42 mouse cellular contexts compared by ENCODE assay signal in the genomic region with DNA sequence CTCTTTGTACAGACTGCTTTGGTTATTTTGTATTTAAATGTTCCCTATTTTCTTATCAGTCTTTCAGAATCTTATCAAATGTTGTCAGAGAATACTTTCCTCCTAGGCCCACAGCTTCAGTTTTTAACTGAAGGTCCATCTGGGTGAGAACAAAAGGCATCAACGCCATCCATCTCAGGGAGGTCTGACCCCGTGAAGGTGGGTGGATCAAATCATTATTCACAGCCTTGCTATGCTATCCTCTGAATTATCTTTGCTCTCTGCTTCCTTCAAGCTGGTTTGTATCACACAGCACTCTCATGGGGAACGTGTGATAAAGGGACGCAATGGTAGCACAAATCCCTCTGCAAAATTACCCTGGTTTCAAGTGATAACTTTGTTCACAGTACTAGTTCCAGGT. TPM values are rescaled to one million over a fixed set of nuclear protein-coding genes. Genes with fewer than 3 reads are reported as not detected.
"Had no signal": no experiment of that assay in that cellular context is flagged by ENCODE, and none has a peak within 500 bp of the region (broad histone marks: within the 10 kb centered on the region; RNA-seq: fewer than 3 reads in every experiment).

No protein-coding gene starts in this region.

- H3K4me2 ChIP-seq: heart, embryonic 12.5 days; heart, embryonic 13.5 days; heart, embryonic 15.5 days; hindbrain, embryonic 12.5 days; hindbrain, embryonic 13.5 days; hindbrain, embryonic 14.5 days; hindbrain, embryonic 15.5 days; intestine, embryonic 15.5 days; kidney, embryonic 15.5 days had no signal

- H3K27ac ChIP-seq: heart, embryonic 13.5 days; heart, embryonic 15.5 days; hindbrain, embryonic 10.5 days; hindbrain, embryonic 12.5 days; hindbrain, embryonic 13.5 days; hindbrain, embryonic 14.5 days; hindbrain, embryonic 15.5 days; hindbrain, postnatal 0 days; intestine, embryonic 15.5 days; kidney, embryonic 15.5 days; kidney, postnatal 0 days; layer of hippocampus, adult 2 months; left cerebral cortex, adult 2 months had no signal

- H3K9me3 ChIP-seq: heart, embryonic 12.5 days; heart, embryonic 13.5 days; heart, embryonic 15.5 days; hindbrain, embryonic 10.5 days; hindbrain, embryonic 12.5 days; hindbrain, embryonic 13.5 days; hindbrain, embryonic 15.5 days; intestine, embryonic 15.5 days; kidney, embryonic 15.5 days had no signal

- DNase-seq: heart, postnatal 10 days; heart, postnatal 14 days; heart, postnatal 36 days; heart, postnatal 4 days; kidney, adult 11 months; kidney, adult 18-20 months; kidney, adult 2 months; kidney, adult 8-10 months; kidney, adult 9 months; kidney, postnatal 10 days; kidney, postnatal 14 days; kidney, postnatal 25 days; kidney, postnatal 36 days; kidney, postnatal 4 days; layer of hippocampus, adult 9-11 months; layer of hippocampus, postnatal 36 days had no signal

- H3K27me3 ChIP-seq: heart, embryonic 12.5 days; heart, embryonic 13.5 days; heart, embryonic 15.5 days; hindbrain, embryonic 12.5 days; hindbrain, embryonic 13.5 days; hindbrain, embryonic 15.5 days; intestine, embryonic 15.5 days; kidney, embryonic 15.5 days had no signal

- H3K4me3 ChIP-seq: heart, embryonic 12.5 days; heart, embryonic 13.5 days; heart, embryonic 15.5 days; hindbrain, embryonic 10.5 days; hindbrain, embryonic 12.5 days; hindbrain, embryonic 13.5 days; hindbrain, embryonic 15.5 days; intestine, embryonic 15.5 days; kidney, embryonic 15.5 days; layer of hippocampus, adult 2 months; left cerebral cortex, adult 2 months had no signal

- H3K9ac ChIP-seq: heart, embryonic 12.5 days; heart, embryonic 13.5 days; heart, embryonic 15.5 days; hindbrain, embryonic 12.5 days; hindbrain, embryonic 13.5 days; hindbrain, embryonic 14.5 days; hindbrain, embryonic 15.5 days; intestine, embryonic 15.5 days; kidney, embryonic 15.5 days had no signal

- H3K36me3 ChIP-seq: heart, embryonic 12.5 days; heart, embryonic 13.5 days; heart, embryonic 15.5 days; hindbrain, embryonic 10.5 days; hindbrain, embryonic 12.5 days; hindbrain, embryonic 13.5 days; hindbrain, embryonic 15.5 days; intestine, embryonic 15.5 days; kidney, embryonic 15.5 days had no signal

- H3K4me1 ChIP-seq: heart, embryonic 12.5 days; heart, embryonic 13.5 days; heart, embryonic 15.5 days; hindbrain, embryonic 10.5 days; hindbrain, embryonic 12.5 days; hindbrain, embryonic 13.5 days; hindbrain, embryonic 15.5 days; intestine, embryonic 15.5 days; kidney, embryonic 15.5 days had no signal

- ATAC-seq: hindbrain, embryonic 16.5 days; hindbrain, postnatal 0 days; inflammation-experienced regulatory T-cells, adult 6 months; intestine, embryonic 15.5 days; intestine, embryonic 16.5 days; intestine, postnatal 0 days had no signal

RNA-seq across cellular contexts. Expression of gene Npsr1, which starts 59.5 kb away (rescaled TPM):
- total RNA-seq: heart, postnatal 10 days; heart, postnatal 14 days; heart, postnatal 25 days; heart, postnatal 36 days; heart, postnatal 4 days; hematopoietic stem cell, adult 5-6 weeks had no signal
- polyA plus RNA-seq: heart, embryonic 12.5 days; heart, embryonic 13.5 days; heart, embryonic 14.5 days; heart, embryonic 15.5 days; heart, embryonic 16.5 days; heart, postnatal 0 days; hindbrain, embryonic 10.5 days; hindbrain, embryonic 11.5 days; hindbrain, embryonic 12.5 days; inflammation-experienced regulatory T-cells, adult 6 months; intestine, embryonic 14.5 days; intestine, embryonic 15.5 days; intestine, embryonic 16.5 days; intestine, postnatal 0 days; large intestine, adult 2 months had no signal
